Mouse (Mus musculus) kidney, embryonic 14.5 days (tissue): ENCODE data around the gene Ces1a. TPM values are rescaled to one million over a fixed set of nuclear protein-coding genes. Genes with fewer than 3 reads are reported as not detected.

ENCODE experiments used
- ATAC-seq: fragments of 200-750 bp; cut with Nextera tagmentation; 2 replicates; pipeline ENCODE4 v1.8.0; 2017; ENCODE audit warnings: moderate number of reproducible peaks, mild to moderate bottlenecking, moderate TSS enrichment, moderate library complexity; ENCODE audit not compliant: low FRiP score, low TSS enrichment
- H3K27ac ChIP-seq: fragments of 300-500 bp; sonication (generic); 2 replicates; pipeline ENCODE4 v1.5.1; 2014; ENCODE audit warnings: low read depth, mild to moderate bottlenecking, low read length, moderate library complexity, mixed read lengths
- H3K27me3 ChIP-seq: fragments of 300-500 bp; sonication (generic); 2 replicates; pipeline ENCODE4 v1.6.1; 2014; ENCODE audit warnings: mild to moderate bottlenecking, low read length; ENCODE audit not compliant: control insufficient read depth, insufficient read depth
- H3K36me3 ChIP-seq: fragments of 300-500 bp; sonication (generic); 2 replicates; pipeline ENCODE4 v1.6.1; 2014; ENCODE audit warnings: low read length, mixed read lengths; ENCODE audit not compliant: control insufficient read depth, insufficient read depth
- H3K4me1 ChIP-seq: fragments of 300-500 bp; sonication (generic); 2 replicates; pipeline ENCODE4 v1.6.1; 2014; ENCODE audit warnings: low read length, mixed read lengths; ENCODE audit not compliant: control insufficient read depth, insufficient read depth
- H3K4me2 ChIP-seq: fragments of 300-500 bp; sonication (generic); replicated peaks from 2 replicates; pipeline ENCODE4 v1.6.1; 2014; ENCODE audit warnings: low read depth, mild to moderate bottlenecking, low read length
- H3K4me3 ChIP-seq: fragments of 300-500 bp; sonication (generic); 2 replicates; pipeline ENCODE4 v1.5.1; 2014; ENCODE audit warnings: mild to moderate bottlenecking, low read length
- H3K9ac ChIP-seq: fragments of 300-500 bp; sonication (generic); 2 replicates; pipeline ENCODE4 v1.6.1; 2014; ENCODE audit warnings: low read depth, mild to moderate bottlenecking, low read length, moderate library complexity
- H3K9me3 ChIP-seq: fragments of 300-500 bp; sonication (generic); 2 replicates; pipeline ENCODE4 v1.6.1; 2016; ENCODE audit warnings: low read length; ENCODE audit not compliant: control insufficient read depth
- WGBS: fragments of 180-500 bp; shearing (Covaris S2); extraction: QIAGEN DNeasy Blood & Tissue Kit; methylation state at CpG from one replicate; pipeline ENCODE4 v1.1.7; 2014; 5-methylcytosine and 5-hydroxymethylcytosine counted together
- polyA plus RNA-seq: library from polyadenylated mRNA; unstranded; fragments of >200 nt; fragmentation: Nextera tagmentation; extraction: Ambion mirVana; gene quantifications from 2 replicates; pipeline ENCODE4 v1.2.1, GENCODE M21; 2014

Gene Ces1a
- polyA plus RNA-seq, 1 experiment from 2014 or later, result not detected

DNA sequence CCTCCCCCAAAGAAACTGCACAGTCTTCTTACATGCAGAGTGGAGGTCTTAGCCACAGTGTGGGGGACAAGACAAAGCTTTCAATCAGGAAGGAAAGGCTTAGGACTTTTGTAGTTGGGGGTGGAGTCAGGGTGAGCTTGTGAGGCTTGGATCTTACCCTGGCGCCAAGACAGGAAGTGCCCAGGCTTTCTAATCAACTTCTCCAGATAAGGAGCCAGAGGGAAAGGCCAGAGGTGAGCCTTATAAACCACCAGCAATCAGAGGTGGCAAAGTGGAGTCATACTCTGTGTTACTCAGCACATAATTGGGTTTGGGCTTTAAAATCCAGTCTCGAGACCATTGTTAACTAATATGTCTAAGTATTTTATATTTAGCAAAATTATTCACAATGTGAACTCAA is 7.2 kb upstream of the Ces1a start:
- no peak for ATAC-seq
- H3K4me1 ChIP-seq, result no peaks in the 10 kb centered on the region
- H3K4me2 ChIP-seq, result no peak overlapping the region
- H3K27me3 ChIP-seq, result no peaks in the 10 kb centered on the region
- H3K9ac ChIP-seq, result no peak overlapping the region
- H3K36me3 ChIP-seq, result no peaks in the 10 kb centered on the region
- no peak overlapping the region for H3K27ac ChIP-seq
- H3K9me3 ChIP-seq, result no peaks in the 10 kb centered on the region
- H3K4me3 ChIP-seq, result no peak overlapping the region
- 55% methylated on average over 2 of the region's 2 CpGs for WGBS

DNA sequence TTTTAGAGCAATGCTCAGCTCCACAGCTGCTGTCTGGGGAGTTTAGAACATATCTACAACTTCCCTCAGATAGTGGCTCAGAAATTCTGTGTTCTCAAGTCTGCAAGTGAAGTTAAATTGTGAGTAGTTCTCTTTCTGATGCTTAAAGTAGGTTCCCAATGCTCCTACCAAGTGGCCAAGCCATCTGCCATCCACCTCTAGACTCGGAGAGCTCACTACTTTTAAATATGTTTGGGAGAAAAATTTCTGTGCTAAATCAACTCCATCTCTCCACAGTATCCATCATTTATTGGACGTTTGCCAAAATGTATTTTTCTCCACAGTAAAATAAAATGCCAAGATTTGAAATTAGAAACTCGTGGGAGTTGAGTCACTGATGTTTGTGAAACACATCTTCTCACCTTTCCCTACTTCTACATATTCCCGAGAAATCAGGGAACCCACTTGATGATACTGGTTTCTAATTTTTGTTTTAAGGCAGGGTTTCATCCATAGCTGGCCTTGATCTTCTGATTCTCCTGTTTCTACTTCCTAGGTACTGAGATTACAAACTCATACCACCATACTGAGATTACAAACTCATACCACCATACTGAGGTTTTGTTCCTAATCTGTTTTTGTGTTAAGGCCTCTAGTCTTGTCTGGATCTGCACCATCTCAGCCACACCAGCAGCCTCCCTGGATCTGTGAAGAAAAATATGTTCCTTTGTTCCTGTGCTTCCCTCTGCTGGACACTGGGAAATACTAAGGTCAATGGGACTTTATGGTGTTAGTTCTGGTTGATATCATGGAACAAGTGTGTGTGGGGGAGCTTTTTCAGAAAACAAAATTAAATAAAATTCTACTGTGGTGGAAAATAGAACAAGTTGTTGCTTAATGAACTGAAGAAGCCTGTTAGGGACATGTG is 771 bp upstream of the Ces1a start:
- ATAC-seq, result no peak
- 59% methylated on average over 4 of the region's 4 CpGs for WGBS
- Histone ChIP-seq H3K4me2 (no peak overlapping the region), H3K27me3 (no peaks in the 10 kb centered on the region), H3K4me3 (no peak overlapping the region), H3K27ac (no peak overlapping the region), H3K9ac (no peak overlapping the region), H3K9me3 (no peaks in the 10 kb centered on the region), H3K4me1 (no peaks in the 10 kb centered on the region), H3K36me3 (no peaks in the 10 kb centered on the region)

DNA sequence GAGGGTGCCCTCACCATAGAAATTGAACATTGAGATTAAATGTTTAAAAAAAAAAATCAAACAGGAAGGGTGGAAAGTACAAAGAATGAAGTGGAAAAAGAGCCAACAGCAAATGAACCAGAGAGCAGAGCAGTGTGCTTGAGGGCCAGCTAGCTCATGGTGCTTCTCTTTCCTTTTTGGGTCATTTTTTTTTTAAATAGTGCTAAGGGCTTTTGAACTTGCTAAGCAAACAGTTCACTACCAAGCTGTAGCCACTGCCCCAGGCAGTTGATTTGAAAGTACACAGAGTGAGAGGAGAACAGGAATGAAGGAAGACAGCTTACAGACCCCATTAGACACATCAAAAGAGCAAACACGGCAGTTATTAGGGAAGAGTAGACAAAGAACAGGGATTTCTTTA is 4.9 kb downstream of the Ces1a start:
- no peak for ATAC-seq
- Histone ChIP-seq H3K4me1 (no peaks in the 10 kb centered on the region), H3K9me3 (no peaks in the 10 kb centered on the region), H3K4me3 (no peak overlapping the region), H3K4me2 (no peak overlapping the region), H3K36me3 (no peaks in the 10 kb centered on the region), H3K27me3 (no peaks in the 10 kb centered on the region), H3K9ac (no peak overlapping the region), H3K27ac (no peak overlapping the region)
- WGBS, result 68% methylated on average over 1 of the region's 1 CpGs

DNA sequence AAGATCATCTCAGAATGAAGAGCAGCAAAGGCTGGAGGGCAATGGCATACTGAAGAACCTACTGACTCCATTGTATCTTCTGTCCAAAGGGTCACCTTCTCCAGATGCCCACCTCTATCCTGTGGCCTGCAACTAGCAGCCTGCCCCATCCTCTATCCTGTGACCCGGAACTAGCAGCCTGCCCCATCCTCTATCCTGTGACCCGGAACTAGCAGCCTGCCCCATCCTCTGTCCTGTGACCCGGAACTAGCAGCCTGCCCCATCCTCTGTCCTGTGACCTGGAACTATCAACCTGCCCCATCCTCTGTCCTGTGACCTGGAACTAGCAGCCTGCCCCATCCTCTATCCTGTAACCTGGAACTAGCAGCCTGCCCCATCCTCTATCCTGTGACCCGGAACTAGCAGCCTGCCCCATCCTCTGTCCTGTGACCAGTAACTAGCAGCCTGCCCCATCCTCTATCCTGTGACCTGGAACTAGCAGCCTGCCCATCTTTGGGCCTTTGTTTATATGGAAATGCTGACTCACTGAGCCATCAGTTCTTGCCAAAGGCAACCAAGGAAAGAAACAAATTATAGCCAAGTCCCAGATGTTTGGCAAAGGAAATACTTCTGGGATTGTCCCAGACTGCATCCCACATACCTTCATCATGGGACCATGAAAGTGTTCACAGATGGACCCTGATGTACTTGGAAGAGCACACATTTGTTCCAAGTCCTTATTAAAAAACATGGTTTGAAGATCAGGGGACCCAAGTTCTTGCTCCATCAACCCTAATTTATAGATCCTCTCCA is 7.0 kb downstream of the Ces1a start:
- ATAC-seq, result no peak

DNA sequence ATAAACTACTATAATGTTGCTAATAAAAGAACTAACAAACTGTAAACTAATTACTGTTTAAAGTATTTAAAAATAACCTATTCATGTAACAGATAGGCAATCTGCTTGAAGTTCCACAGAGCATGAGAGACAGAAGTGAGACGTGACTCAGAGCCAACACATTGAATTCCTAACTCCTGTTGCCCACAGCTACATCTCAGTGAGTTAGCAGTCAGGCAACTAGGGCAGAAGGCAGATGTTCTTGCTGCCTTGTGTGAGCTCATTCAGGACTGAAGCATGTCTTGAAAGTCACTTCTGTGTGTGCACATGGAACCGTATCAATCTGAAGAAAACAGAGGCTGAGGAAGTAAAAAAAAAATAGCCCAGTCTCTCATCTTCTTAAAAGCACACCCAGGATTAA is 7.7 kb downstream of the Ces1a start:
- Histone ChIP-seq H3K27me3 (no peaks in the 10 kb centered on the region), H3K9me3 (no peaks in the 10 kb centered on the region)
- WGBS, result 79% methylated on average over 2 of the region's 2 CpGs

More for the DNA sequence above, 7.0 kb downstream of the Ces1a start:
- H3K9me3 ChIP-seq, result no peaks in the 10 kb centered on the region
- no peaks in the 10 kb centered on the region for H3K4me1 ChIP-seq
- H3K27ac ChIP-seq, result no peak overlapping the region
- H3K4me3 ChIP-seq, result no peak overlapping the region
- 51% methylated on average over 4 of the region's 4 CpGs for WGBS
- H3K4me2 ChIP-seq, result no peak overlapping the region
- H3K27me3 ChIP-seq, result no peaks in the 10 kb centered on the region
- H3K36me3 ChIP-seq, result no peaks in the 10 kb centered on the region
- H3K9ac ChIP-seq, result no peak overlapping the region

DNA sequence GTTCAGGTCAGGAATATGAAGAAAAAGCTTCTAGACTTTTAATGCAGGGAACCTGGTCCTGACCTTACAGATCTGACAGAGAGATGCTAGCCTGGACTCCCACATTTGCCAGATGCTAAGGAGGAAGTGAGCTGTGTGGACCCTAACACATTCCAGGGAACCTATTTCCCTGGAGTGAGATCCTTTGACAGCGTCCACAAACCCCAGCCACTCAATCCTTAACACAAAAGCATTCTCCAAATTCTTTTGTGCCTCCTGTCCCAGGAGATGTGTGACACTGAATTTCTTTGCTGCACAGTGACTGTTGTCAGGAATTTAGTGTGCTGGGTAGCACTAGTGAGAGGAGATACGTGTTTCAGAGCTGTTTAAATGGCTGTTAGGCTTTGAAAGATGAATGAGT is 9.2 kb downstream of the Ces1a start:
- Histone ChIP-seq H3K27ac (no peak overlapping the region), H3K9me3 (no peaks in the 10 kb centered on the region), H3K4me3 (no peak overlapping the region), H3K4me2 (no peak overlapping the region), H3K27me3 (no peaks in the 10 kb centered on the region), H3K9ac (no peak overlapping the region), H3K4me1 (no peaks in the 10 kb centered on the region), H3K36me3 (no peaks in the 10 kb centered on the region)
- WGBS, result 26% methylated on average over 2 of the region's 2 CpGs
- no peak for ATAC-seq

More for the DNA sequence above, 7.7 kb downstream of the Ces1a start:
- Histone ChIP-seq H3K4me2 (no peak overlapping the region), H3K4me3 (no peak overlapping the region), H3K36me3 (no peaks in the 10 kb centered on the region), H3K4me1 (no peaks in the 10 kb centered on the region), H3K27ac (no peak overlapping the region), H3K9ac (no peak overlapping the region)
- no peak for ATAC-seq

DNA sequence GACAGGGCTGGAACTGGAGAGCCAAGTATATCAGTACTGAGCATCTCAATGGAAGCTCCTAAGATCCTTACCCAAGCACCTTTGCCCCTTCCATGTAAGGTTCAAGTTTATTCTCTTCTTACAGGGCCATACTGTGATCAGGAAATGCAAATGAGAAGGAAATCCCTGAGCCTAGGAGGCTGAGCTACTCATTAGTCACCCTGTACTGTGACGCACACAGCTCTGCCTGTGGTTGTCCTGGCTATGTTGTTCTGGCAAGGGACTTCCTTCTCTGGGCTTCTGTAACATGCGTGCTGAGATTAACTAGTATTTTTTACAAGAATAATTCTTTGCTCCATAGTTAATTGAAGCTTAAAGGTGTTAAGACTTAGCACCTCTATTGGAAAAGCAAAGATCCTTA is 17.3 kb downstream of the Ces1a start:
- no peaks in the 10 kb centered on the region for H3K27me3 ChIP-seq
- 69% methylated on average over 2 of the region's 2 CpGs for WGBS

DNA sequence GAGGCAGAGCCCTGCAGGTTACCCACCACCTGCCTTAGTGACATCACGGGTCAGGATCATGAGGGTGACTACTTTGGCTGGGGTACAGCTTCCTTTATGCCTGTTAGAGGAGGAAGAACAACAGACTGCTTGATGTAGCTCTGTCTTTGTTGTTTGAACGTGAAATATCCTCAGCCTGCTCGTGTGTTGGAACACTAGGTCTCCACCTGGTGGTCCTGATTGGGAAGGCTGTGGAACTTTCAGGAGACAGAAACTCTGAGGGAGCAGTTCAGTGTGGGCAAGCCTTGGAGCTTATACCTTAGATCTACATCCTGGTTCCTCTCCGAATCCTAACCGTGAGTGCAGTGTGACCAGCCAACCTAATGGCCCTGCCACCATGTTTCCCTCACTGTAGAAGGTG is 26.3 kb downstream of the Ces1a start:
- Histone ChIP-seq H3K36me3 (no peaks in the 10 kb centered on the region), H3K9ac (no peak overlapping the region), H3K27me3 (no peaks in the 10 kb centered on the region), H3K27ac (no peak overlapping the region), H3K4me3 (no peak overlapping the region), H3K4me1 (no peaks in the 10 kb centered on the region), H3K9me3 (no peaks in the 10 kb centered on the region), H3K4me2 (no peak overlapping the region)
- no peak for ATAC-seq
- WGBS, result 70% methylated on average over 5 of the region's 5 CpGs

More for the DNA sequence above, 17.3 kb downstream of the Ces1a start:
- Histone ChIP-seq H3K9me3 (no peaks in the 10 kb centered on the region), H3K9ac (no peak overlapping the region), H3K36me3 (no peaks in the 10 kb centered on the region), H3K27ac (no peak overlapping the region), H3K4me3 (no peak overlapping the region), H3K4me1 (no peaks in the 10 kb centered on the region), H3K4me2 (no peak overlapping the region)
- no peak for ATAC-seq

DNA sequence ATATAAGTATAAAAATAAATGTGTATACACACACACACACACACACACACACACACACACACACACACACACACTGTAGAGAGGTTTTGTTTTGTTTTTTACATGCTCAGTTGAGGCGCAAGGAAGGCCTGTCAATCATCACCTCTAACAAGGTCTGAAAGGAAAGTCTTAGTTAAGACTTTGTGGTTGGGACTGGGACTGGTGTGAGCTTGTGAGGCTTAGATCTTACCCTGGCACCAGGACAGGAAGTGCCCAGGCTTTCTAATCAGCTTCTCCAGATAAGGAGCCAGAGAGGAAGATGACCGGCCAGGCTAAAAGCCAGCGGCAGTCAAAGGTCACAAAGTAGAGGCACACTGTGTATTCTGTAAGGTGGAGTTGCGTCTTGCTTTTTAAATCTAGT is 33.7 kb downstream of the Ces1a start:
- H3K9ac ChIP-seq, result no peak overlapping the region
- ATAC-seq, result no peak
- no peaks in the 10 kb centered on the region for H3K4me1 ChIP-seq
- no peak overlapping the region for H3K4me3 ChIP-seq
- H3K4me2 ChIP-seq, result no peak overlapping the region
- 81% methylated on average over 4 of the region's 4 CpGs for whole genome bisulfite sequencing
- no peaks in the 10 kb centered on the region for H3K9me3 ChIP-seq
- no peaks in the 10 kb centered on the region for H3K36me3 ChIP-seq
- H3K27ac ChIP-seq, result no peak overlapping the region
- H3K27me3 ChIP-seq, result no peaks in the 10 kb centered on the region
